Mouse (Mus musculus): ENCODE results near the gene Mapk10.
A peak's percentile ranks its signal among the peaks of the same experiment; 100 is the strongest.

Gene Mapk10

GRCm38 (mm10) chr5:103209486-103209885 is 1.6 kb downstream of the Mapk10 start:
- H3K9me3 ChIP-seq (ENCODE audit: low read length) = no peaks in the 10 kb centered on the region
- no peaks in the 10 kb centered on the region for H3K36me3 ChIP-seq (ENCODE audit: insufficient read depth, low read length)
- H3K27me3 ChIP-seq (ENCODE audit: insufficient read depth, low read length) = peaks cover 5% of the 10 kb centered on the region
- no peak overlapping the region for H3K4me3 ChIP-seq (replicated peaks; ENCODE audit: low read length)
- no peak for TF ChIP-seq POU5F1 (IDR thresholded peaks at IDR 0.05; ENCODE audit: borderline replicate concordance, low read length)
- H3K4me1 ChIP-seq (replicated peaks; ENCODE audit: low read depth, low read length) = 0 out of 2 replicates have a peak, but pooled peaks cover 4% of the 10 kb centered on the region

DNA sequence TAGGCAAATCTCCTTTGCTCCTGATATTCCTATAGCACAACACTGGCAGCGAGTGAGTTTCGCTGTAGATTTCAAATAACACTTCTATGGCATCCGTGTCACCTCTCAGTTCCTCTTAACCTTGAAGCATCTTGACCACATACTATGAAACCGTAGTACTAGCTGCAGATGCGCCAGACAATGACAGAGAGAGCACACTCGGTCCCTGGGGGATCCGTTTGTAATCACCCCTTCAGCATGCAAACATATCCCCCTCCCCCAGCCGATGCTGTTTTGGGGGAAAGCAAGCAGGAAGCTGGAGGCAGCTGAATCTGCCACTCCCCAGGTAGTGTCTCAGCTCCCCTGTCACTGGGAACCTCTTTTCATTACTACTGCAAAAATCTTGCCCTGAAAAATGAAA is 2.3 kb downstream of the Mapk10 start:
- Histone ChIP-seq H3K27me3 (ENCODE audit: insufficient read depth, low read length) (peaks cover 5% of the 10 kb centered on the region), H3K4me3 (replicated peaks; ENCODE audit: low read length) (no peak overlapping the region), H3K9me3 (ENCODE audit: low read length) (no peaks in the 10 kb centered on the region; the same call in 1 of the 2 replicates), H3K36me3 (ENCODE audit: insufficient read depth, low read length) (no peaks in the 10 kb centered on the region), H3K4me1 (replicated peaks; ENCODE audit: low read depth, low read length) (0 out of 2 replicates have a peak, but pooled peaks cover 4% of the 10 kb centered on the region)
- TF ChIP-seq NANOG (IDR thresholded peaks at IDR 0.05; ENCODE audit: borderline replicate concordance, low read length) = no peak
- no peak for TF ChIP-seq CTCF (conservative IDR thresholded peaks at IDR 0.05; ENCODE audit: low read length)
- TF ChIP-seq POU5F1 (IDR thresholded peaks at IDR 0.05; ENCODE audit: borderline replicate concordance, low read length) = no peak

- 0 out of 2 replicates have a peak, but pooled peaks cover 4% of the 10 kb centered on the region for H3K4me1 ChIP-seq (replicated peaks; ENCODE audit: low read depth, low read length)
- peaks cover 4% of the 10 kb centered on the region for H3K9me3 ChIP-seq (ENCODE audit: low read length)
- peaks cover 5% of the 10 kb centered on the region for H3K27me3 ChIP-seq (ENCODE audit: insufficient read depth, low read length)
- no peaks in the 10 kb centered on the region for H3K36me3 ChIP-seq (ENCODE audit: insufficient read depth, low read length)
- no peak for TF ChIP-seq NANOG (IDR thresholded peaks at IDR 0.05; ENCODE audit: borderline replicate concordance, low read length)
- no peak for TF ChIP-seq CTCF (conservative IDR thresholded peaks at IDR 0.05; ENCODE audit: low read length)
- TF ChIP-seq POU5F1 (IDR thresholded peaks at IDR 0.05; ENCODE audit: borderline replicate concordance, low read length) = no peak
- H3K4me3 ChIP-seq (replicated peaks; ENCODE audit: low read length) = no peak overlapping the region
Observed at GRCm38 (mm10) chr5:103208021-103208511, 3.1 kb downstream of the Mapk10 start.

DNA sequence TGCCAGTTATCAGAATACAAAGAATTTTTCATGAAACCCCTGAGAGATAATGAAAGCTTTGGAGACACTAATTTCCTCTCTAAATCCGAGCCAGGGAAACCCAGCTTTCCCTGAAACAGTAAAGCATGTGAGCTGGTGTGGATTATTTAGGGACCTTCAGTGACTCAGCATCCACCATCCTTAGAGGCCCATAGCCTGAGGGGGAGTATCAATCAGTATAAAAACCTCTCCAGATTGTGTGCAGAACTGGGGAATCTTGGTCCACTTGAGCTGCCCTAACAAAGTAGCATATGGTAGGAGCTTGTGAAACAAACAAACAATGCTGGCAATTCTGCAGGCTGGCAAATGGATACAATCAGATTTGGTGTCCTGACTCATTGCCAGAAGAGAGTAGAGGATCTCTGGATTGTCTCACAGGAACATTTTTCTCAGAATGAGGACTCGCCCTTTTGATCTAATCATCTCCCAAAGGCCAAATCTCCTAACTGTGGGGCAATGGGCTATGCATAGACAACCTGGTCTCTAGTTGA is 13.3 kb downstream of the Mapk10 start:
- H3K4me3 ChIP-seq (replicated peaks; ENCODE audit: low read length) = no peak overlapping the region
- no peaks in the 10 kb centered on the region for H3K27me3 ChIP-seq (ENCODE audit: insufficient read depth, low read length)
- H3K4me1 ChIP-seq (replicated peaks; ENCODE audit: low read depth, low read length) = peaks cover 13% of the 10 kb centered on the region
- peaks cover under 1% of the 10 kb centered on the region for H3K9me3 ChIP-seq (ENCODE audit: low read length)
- H3K36me3 ChIP-seq (ENCODE audit: insufficient read depth, low read length) = no peaks in the 10 kb centered on the region
- TF ChIP-seq CTCF (conservative IDR thresholded peaks at IDR 0.05; ENCODE audit: low read length) = no peak
- no peak for TF ChIP-seq NANOG (IDR thresholded peaks at IDR 0.05; ENCODE audit: borderline replicate concordance, low read length)
- TF ChIP-seq POU5F1 (IDR thresholded peaks at IDR 0.05; ENCODE audit: borderline replicate concordance, low read length) = no peak

GRCm38 (mm10) chr5:103194549-103194948 is 16.6 kb downstream of the Mapk10 start:
- no peak overlapping the region for H3K4me3 ChIP-seq (replicated peaks; ENCODE audit: low read length)
- no peaks in the 10 kb centered on the region for H3K36me3 ChIP-seq (ENCODE audit: insufficient read depth, low read length)
- peaks cover 23% of the 10 kb centered on the region for H3K4me1 ChIP-seq (replicated peaks; ENCODE audit: low read depth, low read length)
- TF ChIP-seq NANOG (IDR thresholded peaks at IDR 0.05; ENCODE audit: borderline replicate concordance, low read length) (no peak), CTCF (conservative IDR thresholded peaks at IDR 0.05; ENCODE audit: low read length) (no peak), POU5F1 (IDR thresholded peaks at IDR 0.05; ENCODE audit: borderline replicate concordance, low read length) (no peak)
- no peaks in the 10 kb centered on the region for H3K9me3 ChIP-seq (ENCODE audit: low read length)
- no peaks in the 10 kb centered on the region for H3K27me3 ChIP-seq (ENCODE audit: insufficient read depth, low read length)

DNA sequence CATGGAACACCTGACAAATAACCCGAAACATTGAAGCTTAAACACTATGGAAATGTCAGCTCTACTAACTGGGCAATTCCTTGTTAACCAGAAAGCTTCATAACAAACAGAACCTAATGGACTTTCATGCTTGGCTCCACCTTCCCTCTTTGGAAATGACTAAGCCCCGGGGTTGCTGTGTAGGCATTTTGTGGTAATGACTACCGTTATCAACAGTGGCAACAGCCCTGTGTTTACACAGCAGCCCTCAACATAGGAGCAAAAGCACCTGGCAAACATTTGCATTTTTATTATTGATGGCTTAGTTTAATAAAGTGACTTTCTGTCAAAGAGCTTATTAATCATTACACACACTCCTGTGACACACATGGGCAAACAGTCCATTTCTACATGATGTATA is 17.4 kb downstream of the Mapk10 start:
- no peak overlapping the region for H3K4me3 ChIP-seq (replicated peaks; ENCODE audit: low read length)
- peaks cover 23% of the 10 kb centered on the region for H3K4me1 ChIP-seq (replicated peaks; ENCODE audit: low read depth, low read length)
- no peak for TF ChIP-seq POU5F1 (IDR thresholded peaks at IDR 0.05; ENCODE audit: borderline replicate concordance, low read length)
- TF ChIP-seq NANOG (IDR thresholded peaks at IDR 0.05; ENCODE audit: borderline replicate concordance, low read length) = no peak
- no peak for TF ChIP-seq CTCF (conservative IDR thresholded peaks at IDR 0.05; ENCODE audit: low read length)
- no peaks in the 10 kb centered on the region for H3K27me3 ChIP-seq (ENCODE audit: insufficient read depth, low read length)
- H3K36me3 ChIP-seq (ENCODE audit: insufficient read depth, low read length) = no peaks in the 10 kb centered on the region
- H3K9me3 ChIP-seq (ENCODE audit: low read length) = no peaks in the 10 kb centered on the region

GRCm38 (mm10) chr5:103191577-103191976 is 19.6 kb downstream of the Mapk10 start:
- H3K4me3 ChIP-seq (replicated peaks; ENCODE audit: low read length) = no peak overlapping the region
- TF ChIP-seq NANOG (IDR thresholded peaks at IDR 0.05; ENCODE audit: borderline replicate concordance, low read length) = peak; percentile 37; the same call in 1 of the 2 replicates
- no peak for TF ChIP-seq CTCF (conservative IDR thresholded peaks at IDR 0.05; ENCODE audit: low read length)
- 0 out of 2 replicates have a peak, but pooled peaks have one; percentile 26 for TF ChIP-seq POU5F1 (IDR thresholded peaks at IDR 0.05; ENCODE audit: borderline replicate concordance, low read length)
- peaks cover 23% of the 10 kb centered on the region for H3K4me1 ChIP-seq (replicated peaks; ENCODE audit: low read depth, low read length)
- H3K36me3 ChIP-seq (ENCODE audit: insufficient read depth, low read length) = no peaks in the 10 kb centered on the region
- H3K9me3 ChIP-seq (ENCODE audit: low read length) = no peaks in the 10 kb centered on the region
- no peaks in the 10 kb centered on the region for H3K27me3 ChIP-seq (ENCODE audit: insufficient read depth, low read length)

GRCm38 (mm10) chr5:103184256-103184655 is 26.9 kb downstream of the Mapk10 start:
- TF ChIP-seq NANOG (IDR thresholded peaks at IDR 0.05; ENCODE audit: borderline replicate concordance, low read length) (no peak), POU5F1 (IDR thresholded peaks at IDR 0.05; ENCODE audit: borderline replicate concordance, low read length) (no peak), CTCF (conservative IDR thresholded peaks at IDR 0.05; ENCODE audit: low read length) (no peak)
- Histone ChIP-seq H3K4me1 (replicated peaks; ENCODE audit: low read depth, low read length) (no peaks in the 10 kb centered on the region), H3K9me3 (ENCODE audit: low read length) (no peaks in the 10 kb centered on the region), H3K27me3 (ENCODE audit: insufficient read depth, low read length) (no peaks in the 10 kb centered on the region), H3K36me3 (ENCODE audit: insufficient read depth, low read length) (no peaks in the 10 kb centered on the region), H3K4me3 (replicated peaks; ENCODE audit: low read length) (no peak overlapping the region)

- no peaks in the 10 kb centered on the region for H3K36me3 ChIP-seq (ENCODE audit: insufficient read depth, low read length)
- H3K9me3 ChIP-seq (ENCODE audit: low read length) = no peaks in the 10 kb centered on the region
- no peaks in the 10 kb centered on the region for H3K4me1 ChIP-seq (replicated peaks; ENCODE audit: low read depth, low read length)
- no peak for TF ChIP-seq NANOG (IDR thresholded peaks at IDR 0.05; ENCODE audit: borderline replicate concordance, low read length)
- no peak for TF ChIP-seq POU5F1 (IDR thresholded peaks at IDR 0.05; ENCODE audit: borderline replicate concordance, low read length)
- TF ChIP-seq CTCF (conservative IDR thresholded peaks at IDR 0.05; ENCODE audit: low read length) = no peak
- no peak overlapping the region for H3K4me3 ChIP-seq (replicated peaks; ENCODE audit: low read length)
- no peaks in the 10 kb centered on the region for H3K27me3 ChIP-seq (ENCODE audit: insufficient read depth, low read length)
Observed at GRCm38 (mm10) chr5:103181622-103182021, 29.5 kb downstream of the Mapk10 start.
